In genomic region chr5:54113284-54113683, GRCm38 (mm10) we compare ENCODE assay signal across 8 mouse cellular contexts.
DNase-seq lines count a peak whose midpoint lies in the region; ATAC-seq lines count a peak whose summit lies in the region.

No protein-coding gene starts in this region.

- peaks cover 2% of the 10 kb centered on the region; the same call in 1 of the 2 replicates for H3K36me3 ChIP-seq in midbrain, embryonic 15.5 days (replicated peaks)
- H3K36me3 ChIP-seq in midbrain, embryonic 10.5 days: peaks cover 7% of the 10 kb centered on the region

- H3K9ac ChIP-seq in midbrain, embryonic 15.5 days: no peak overlapping the region

- DNase-seq in midbrain, embryonic 10.5 days (ENCODE audit: low spot score): no peak
- peak; percentile 33 for DNase-seq in Muller cell, postnatal 12 days (ENCODE audit: inconsistent ontology term)
- DNase-seq in cerebellum, adult 11-12 months: peak; percentile 28
- DNase-seq in frontal cortex, adult 2 months (ENCODE audit: extremely low spot score in 1 of 2, low spot score in 1 of 2): peak; percentile 40 to 81
- peak; percentile 75 for DNase-seq in layer of hippocampus, adult 11-12 months (ENCODE audit: low spot score)
- peak; percentile 78 for DNase-seq in thymus, postnatal 14 days

- WGBS in midbrain, embryonic 15.5 days: 29% methylated on average over 3 of the region's 3 CpGs
- 35% methylated on average over 3 of the region's 3 CpGs for WGBS in midbrain, embryonic 10.5 days

- 0 out of 2 replicates have a peak, but pooled peaks have one; percentile 20 for ATAC-seq in midbrain, embryonic 15.5 days (replicated peaks)
- ATAC-seq in megakaryocyte progenitor cell, adult 5-6 weeks (replicated peaks; ENCODE audit: poor library complexity): peak; percentile 71

- no peak overlapping the region for H3K4me2 ChIP-seq in midbrain, embryonic 15.5 days

- H3K27ac ChIP-seq in midbrain, embryonic 15.5 days: no peak overlapping the region
- H3K27ac ChIP-seq in midbrain, embryonic 10.5 days (replicated peaks): no peak overlapping the region

- H3K4me3 ChIP-seq in midbrain, embryonic 15.5 days: no peak overlapping the region
- no peak overlapping the region for H3K4me3 ChIP-seq in midbrain, embryonic 10.5 days

- 0 out of 2 replicates have a peak, but pooled peaks cover 2% of the 10 kb centered on the region for H3K4me1 ChIP-seq in midbrain, embryonic 15.5 days
- no peaks in the 10 kb centered on the region for H3K4me1 ChIP-seq in midbrain, embryonic 10.5 days

- H3K27me3 ChIP-seq in midbrain, embryonic 15.5 days (replicated peaks): no peaks in the 10 kb centered on the region
- H3K27me3 ChIP-seq in midbrain, embryonic 10.5 days (ENCODE audit: low read depth, poor library complexity, severe bottlenecking): no peaks in the 10 kb centered on the region

- no peaks in the 10 kb centered on the region for H3K9me3 ChIP-seq in midbrain, embryonic 15.5 days
- no peaks in the 10 kb centered on the region for H3K9me3 ChIP-seq in midbrain, embryonic 10.5 days (replicated peaks)
